Mouse (Mus musculus) liver, adult 2 months (tissue): ENCODE measurements at regions not wholly inside any gene's neighbourhood (a gene's known extent, or its start where the extent isn't known, plus 50 kb on each side); places are given as distances from the start of the nearest gene placed in this dataset.

Experiments used
- DNase-seq: peaks from one replicate; pipeline ENCODE4 v3.0.0-alpha.2; 2011; ENCODE audit warnings: low read depth, low spot score; ENCODE audit errors: extremely low read depth
- H3K27ac ChIP-seq: fragments of 200-500 bp; replicated peaks from 2 replicates; pipeline ENCODE4 v1.5.1; 2012; ENCODE audit warnings: low read depth, mild to moderate bottlenecking, control low read depth, inconsistent platforms, low read length; ENCODE audit not compliant: insufficient read depth
- H3K27me3 ChIP-seq: fragments of 200-500 bp; 2 replicates; pipeline ENCODE4 v1.6.1; 2012; ENCODE audit warnings: mild to moderate bottlenecking, moderate library complexity, low read length, inconsistent platforms; ENCODE audit not compliant: control insufficient read depth, insufficient read depth
- H3K36me3 ChIP-seq: fragments of 200-500 bp; 2 replicates; pipeline ENCODE4 v1.6.1; 2012; ENCODE audit warnings: low read length, inconsistent platforms; ENCODE audit not compliant: control insufficient read depth, insufficient read depth
- H3K4me1 ChIP-seq: fragments of 200-500 bp; 2 replicates; pipeline ENCODE4 v1.6.1; 2011; ENCODE audit warnings: low read length; ENCODE audit not compliant: control insufficient read depth, insufficient read depth
- H3K4me3 ChIP-seq: fragments of 200-500 bp; 2 replicates; pipeline ENCODE4 v1.5.1; 2011; ENCODE audit warnings: low read depth, mild to moderate bottlenecking, control low read depth, low read length, moderate library complexity; ENCODE audit not compliant: insufficient read depth
- H3K79me2 ChIP-seq: fragments of 200-500 bp; 2 replicates; pipeline ENCODE4 v1.6.1; 2012; ENCODE audit warnings: inconsistent platforms, mild to moderate bottlenecking, low read length, moderate library complexity; ENCODE audit not compliant: control insufficient read depth, insufficient read depth
- H3K9ac ChIP-seq: fragments of 200-500 bp; 2 replicates; pipeline ENCODE4 v1.6.1; 2012; ENCODE audit warnings: low read depth, mild to moderate bottlenecking, control low read depth, inconsistent platforms, low read length
- CTCF ChIP-seq: fragments of 200-500 bp; IDR thresholded peaks from 2 replicates; pipeline ENCODE4 v1.5.1; 2011; ENCODE audit warnings: low read depth, low read length, control low read depth
- POLR2A ChIP-seq: fragments of 200-500 bp; IDR thresholded peaks from 2 replicates; pipeline ENCODE4 v1.6.1; 2011; ENCODE audit warnings: low read length, control low read depth; ENCODE audit not compliant: insufficient read depth; ENCODE audit errors: extremely low read depth
- WGBS: fragments of 180-500 bp; shearing (Covaris S2); methylation state at CpG from one replicate; pipeline ENCODE4 v1.1.7; 2018; 5-methylcytosine and 5-hydroxymethylcytosine counted together

DNA sequence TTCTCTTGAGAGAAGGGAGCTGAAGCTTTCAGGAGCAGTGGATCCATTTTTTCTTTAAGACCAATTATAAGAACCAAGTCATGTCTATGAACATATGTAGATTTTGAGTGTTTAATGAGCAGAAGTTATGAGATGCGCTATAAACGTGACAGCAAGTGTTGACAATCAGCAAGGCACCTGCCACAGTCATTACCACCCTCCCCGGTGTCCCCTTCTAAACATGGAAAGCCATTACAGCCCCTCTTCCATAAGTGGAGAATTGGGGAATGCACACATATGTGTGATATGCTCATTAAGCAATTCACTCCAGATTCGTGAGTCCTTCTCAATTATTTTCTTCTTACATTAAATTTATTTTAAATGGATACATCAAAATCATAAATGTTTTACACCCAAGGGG is 362.4 kb downstream of the 1700129C05Rik start:
- Histone ChIP-seq H3K27me3 (no peaks in the 10 kb centered on the region), H3K27ac (no peak overlapping the region), H3K4me1 (no peaks in the 10 kb centered on the region), H3K79me2 (no peaks in the 10 kb centered on the region), H3K36me3 (no peaks in the 10 kb centered on the region), H3K9ac (no peak overlapping the region), H3K4me3 (no peak overlapping the region)
- 81% methylated on average over 4 of the region's 4 CpGs for WGBS
- no peak for TF ChIP-seq CTCF
- TF ChIP-seq POLR2A, result no peak
- DNase-seq, result no peak

DNA sequence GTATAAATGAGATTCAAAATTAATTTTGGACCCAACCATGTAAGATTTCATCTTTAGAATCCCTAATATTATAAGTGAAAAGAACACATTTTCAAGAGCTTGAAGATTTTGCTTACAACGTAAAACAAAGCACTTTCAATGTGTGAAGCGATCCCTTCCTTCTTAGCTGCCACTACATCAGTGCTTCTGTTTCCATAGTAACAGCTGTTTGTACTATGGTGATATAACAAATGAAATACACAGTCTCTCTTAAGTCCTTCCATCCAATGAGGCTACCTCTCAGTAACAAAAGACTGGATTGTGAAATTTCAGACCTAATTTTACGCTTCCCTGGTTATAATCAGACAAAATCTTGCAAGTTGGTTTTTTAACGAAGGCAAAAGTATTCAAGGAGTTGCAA is 364.0 kb downstream of the 1700129C05Rik start:
- Histone ChIP-seq H3K27ac (no peak overlapping the region), H3K36me3 (no peaks in the 10 kb centered on the region), H3K4me1 (no peaks in the 10 kb centered on the region), H3K27me3 (no peaks in the 10 kb centered on the region), H3K4me3 (no peak overlapping the region), H3K79me2 (no peaks in the 10 kb centered on the region), H3K9ac (no peak overlapping the region)
- 85% methylated on average over 4 of the region's 4 CpGs for WGBS
- no peak for TF ChIP-seq POLR2A
- TF ChIP-seq CTCF, result no peak
- DNase-seq, result no peak

GRCm38 (mm10) chr14:58761291-58761690 is 381.4 kb downstream of the 1700129C05Rik start:
- Histone ChIP-seq H3K36me3 (no peaks in the 10 kb centered on the region), H3K9ac (no peak overlapping the region), H3K27ac (no peak overlapping the region), H3K4me3 (no peak overlapping the region), H3K4me1 (peaks cover 9% of the 10 kb centered on the region; the same call in 1 of the 2 replicates), H3K79me2 (no peaks in the 10 kb centered on the region), H3K27me3 (no peaks in the 10 kb centered on the region)
- peak; percentile 93 for DNase-seq
- TF ChIP-seq POLR2A, result no peak
- no peak for TF ChIP-seq CTCF
- WGBS, result 19% methylated on average over 2 of the region's 2 CpGs

GRCm38 (mm10) chr14:58759759-58760158 is 382.9 kb downstream of the 1700129C05Rik start:
- no peak overlapping the region for H3K9ac ChIP-seq
- peaks cover 8% of the 10 kb centered on the region; the same call in 1 of the 2 replicates for H3K4me1 ChIP-seq
- H3K27ac ChIP-seq, result no peak overlapping the region
- H3K79me2 ChIP-seq, result no peaks in the 10 kb centered on the region
- no peak for DNase-seq
- 89% methylated on average over 4 of the region's 4 CpGs for WGBS
- no peaks in the 10 kb centered on the region for H3K36me3 ChIP-seq
- TF ChIP-seq CTCF (no peak), POLR2A (no peak)
- no peaks in the 10 kb centered on the region for H3K27me3 ChIP-seq
- no peak overlapping the region for H3K4me3 ChIP-seq

GRCm38 (mm10) chr14:58753781-58754180 is 388.9 kb downstream of the 1700129C05Rik start:
- H3K9ac ChIP-seq, result no peak overlapping the region
- no peaks in the 10 kb centered on the region for H3K79me2 ChIP-seq
- H3K27ac ChIP-seq, result no peak overlapping the region
- no peaks in the 10 kb centered on the region for H3K36me3 ChIP-seq
- no peaks in the 10 kb centered on the region for H3K27me3 ChIP-seq
- H3K4me1 ChIP-seq, result no peaks in the 10 kb centered on the region
- no peak for DNase-seq
- TF ChIP-seq CTCF (no peak), POLR2A (no peak)
- no peak overlapping the region for H3K4me3 ChIP-seq
- WGBS, result 93% methylated on average over 7 of the region's 7 CpGs

DNA sequence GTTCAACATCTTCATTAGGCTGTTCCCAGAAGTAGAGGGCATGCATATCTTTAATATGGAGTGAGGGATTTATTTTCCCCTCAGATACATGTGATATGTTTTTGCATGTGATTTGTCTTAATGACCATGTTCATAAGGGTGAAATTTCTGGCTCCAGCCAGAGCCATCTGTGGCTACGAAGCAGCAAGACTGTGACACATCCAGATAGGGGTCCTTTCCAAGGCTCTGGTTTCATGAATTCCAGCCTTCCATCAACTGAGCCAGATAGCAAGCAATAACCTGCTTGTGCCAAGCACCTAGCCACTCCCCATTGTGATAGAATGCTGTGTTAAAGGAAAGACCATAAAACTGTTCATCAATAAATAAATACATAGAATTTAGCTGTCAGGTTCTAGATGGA is 389.6 kb downstream of the 1700129C05Rik start:
- Histone ChIP-seq H3K4me3 (no peak overlapping the region), H3K27me3 (no peaks in the 10 kb centered on the region), H3K27ac (no peak overlapping the region), H3K4me1 (no peaks in the 10 kb centered on the region), H3K36me3 (no peaks in the 10 kb centered on the region), H3K9ac (no peak overlapping the region), H3K79me2 (no peaks in the 10 kb centered on the region)
- no peak for TF ChIP-seq POLR2A
- TF ChIP-seq CTCF, result no peak
- DNase-seq, result no peak
- WGBS, result 84% methylated on average over 1 of the region's 1 CpGs
